Mouse (Mus musculus) hematopoietic multipotent progenitor cell, adult 10-12 weeks (in vitro differentiated cells): ENCODE data around the gene Was. TPM values are rescaled to one million over a fixed set of nuclear protein-coding genes. Genes with fewer than 3 reads are reported as not detected.

Source experiments
- polyA plus RNA-seq: library from polyadenylated mRNA; stranded (reverse); fragments of >175 nt; gene quantifications from 2 replicates; pipeline ENCODE4 v1.2.3, GENCODE M21; 2012; ENCODE audit warnings: low replicate concordance

Was gene
- 203 and 558 TPM in 2 replicates for polyA plus RNA-seq

GRCm38 (mm10) chrX:8090346-8090953 is at the start of gene Was:
Gene Was (minus strand): TSS chrX:8090498.

GRCm38 (mm10) chrX:8132017-8132976 is 42.0 kb upstream of the Was start, which contains the start of gene Wdr13:
Gene Wdr13 (minus strand): TSS chrX:8132892.

GRCm38 (mm10) chrX:8074430-8075014 is 15.8 kb downstream of the Was start, which contains the start of gene Suv39h1:
Gene Suv39h1 (minus strand): TSS chrX:8074760.

Other genes with a start within 250 kb of the Was start
- 142 and 149 TPM in 2 replicates for gene Otud5, start 249.1 kb downstream of the Was start, polyA plus RNA-seq
- 101 and 151 TPM in 2 replicates for gene Pim2, start 212.2 kb downstream of the Was start, polyA plus RNA-seq
- gene Slc35a2, start 206.5 kb downstream of the Was start, polyA plus RNA-seq, result 57.9 and 67.5 TPM in 2 replicates
- 178 and 313 TPM in 2 replicates for gene Pqbp1, start 191.2 kb downstream of the Was start, polyA plus RNA-seq
- gene Timm17b, start 191.1 kb downstream of the Was start, polyA plus RNA-seq, result 40.0 and 104 TPM in 2 replicates
- not detected in 2 replicates for gene Gm10491, start 182.7 kb downstream of the Was start, polyA plus RNA-seq
- gene Gm10490, start 181.0 kb downstream of the Was start, polyA plus RNA-seq, result not detected in 2 replicates
- 0.27 TPM in 1 of 2 replicates, not detected in the other for gene Pcsk1n, start 170.7 kb downstream of the Was start, polyA plus RNA-seq
- gene Eras, start 161.9 kb downstream of the Was start, polyA plus RNA-seq, result not detected in 2 replicates
- 10.1 and 14.4 TPM in 2 replicates for gene Hdac6, start 142.6 kb downstream of the Was start, polyA plus RNA-seq
- 2.1 and 24.9 TPM in 2 replicates for gene Gata1, start 112.4 kb downstream of the Was start, polyA plus RNA-seq
- not detected in 2 replicates for gene Glod5, start 72.0 kb downstream of the Was start, polyA plus RNA-seq
- 4.5 and 8.5 TPM in 2 replicates for gene Suv39h1, start 15.7 kb downstream of the Was start, polyA plus RNA-seq
- gene Wdr13, start 42.4 kb upstream of the Was start, polyA plus RNA-seq, result 35.6 and 35.9 TPM in 2 replicates
- gene Rbm3, start 55.4 kb upstream of the Was start, polyA plus RNA-seq, result 29.3 and 167 TPM in 2 replicates
- 4.5 and 7.7 TPM in 2 replicates for gene Tbc1d25, start 85.7 kb upstream of the Was start, polyA plus RNA-seq
- 2.5 and 5.4 TPM in 2 replicates for gene Ebp, start 103.0 kb upstream of the Was start, polyA plus RNA-seq
- gene Porcn, start 116.0 kb upstream of the Was start, polyA plus RNA-seq, result 1.2 and 1.5 TPM in 2 replicates
- 8.0 and 8.3 TPM in 2 replicates for gene Ftsj1, start 161.9 kb upstream of the Was start, polyA plus RNA-seq
- gene Slc38a5, start 180.6 kb upstream of the Was start, polyA plus RNA-seq, result 0.38 and 35.8 TPM in 2 replicates
- gene Ssxb10, start 236.9 kb upstream of the Was start, polyA plus RNA-seq, result not detected in 2 replicates